Mouse (Mus musculus) liver, embryonic 11.5 days (tissue): Measurements from ENCODE around the gene Krt8. TPM values are rescaled to one million over a fixed set of nuclear protein-coding genes. Genes with fewer than 3 reads are reported as not detected.

Source experiments
- ATAC-seq: fragments of 200-750 bp; cut with Nextera tagmentation; replicated peaks from 2 replicates; pipeline ENCODE4 v1.8.0; 2017; ENCODE audit warnings: moderate number of reproducible peaks, mild to moderate bottlenecking, moderate TSS enrichment, moderate library complexity; ENCODE audit not compliant: low FRiP score
- DNase-seq: peaks from one replicate; pipeline ENCODE4 v3.0.0-alpha.2; 2017; ENCODE audit warnings: low spot score
- H3K27ac ChIP-seq: fragments of 300-500 bp; sonication (generic); 2 replicates; pipeline ENCODE4 v1.5.1; 2014; ENCODE audit warnings: mild to moderate bottlenecking, low read depth, low read length, control low read depth
- H3K27me3 ChIP-seq: fragments of 300-500 bp; sonication (generic); replicated peaks from 2 replicates; pipeline ENCODE4 v1.6.1; 2014; ENCODE audit warnings: low read length, mixed read lengths; ENCODE audit not compliant: control insufficient read depth, insufficient read depth
- H3K36me3 ChIP-seq: fragments of 300-500 bp; sonication (generic); 2 replicates; pipeline ENCODE4 v1.6.1; 2014; ENCODE audit warnings: mild to moderate bottlenecking, low read length, moderate library complexity, mixed read lengths; ENCODE audit not compliant: control insufficient read depth, insufficient read depth
- H3K4me1 ChIP-seq: fragments of 300-500 bp; sonication (generic); replicated peaks from 2 replicates; pipeline ENCODE4 v1.6.1; 2014; ENCODE audit warnings: low read length, mixed read lengths; ENCODE audit not compliant: control insufficient read depth, insufficient read depth
- H3K4me2 ChIP-seq: fragments of 300-500 bp; sonication (generic); 2 replicates; pipeline ENCODE4 v1.6.1; 2014; ENCODE audit warnings: mild to moderate bottlenecking, control low read depth, moderate library complexity
- H3K4me3 ChIP-seq: fragments of 300-500 bp; sonication (generic); 2 replicates; pipeline ENCODE4 v1.5.1; 2014; ENCODE audit warnings: low read depth, low read length, control low read depth
- H3K9ac ChIP-seq: fragments of 300-500 bp; sonication (generic); 2 replicates; pipeline ENCODE4 v1.6.1; 2014; ENCODE audit warnings: low read depth, low read length, control low read depth
- H3K9me3 ChIP-seq: fragments of 300-500 bp; sonication (generic); 2 replicates; pipeline ENCODE4 v1.6.1; 2016; ENCODE audit warnings: low read length, inconsistent platforms, mixed read lengths; ENCODE audit not compliant: control insufficient read depth
- WGBS: fragments of 180-500 bp; shearing (Covaris S2); extraction: QIAGEN DNeasy Blood & Tissue Kit; methylation state at CpG from one replicate; pipeline ENCODE4 v1.1.7; 2014; 5-methylcytosine and 5-hydroxymethylcytosine counted together
- polyA plus RNA-seq: library from polyadenylated mRNA; unstranded; fragments of >200 nt; fragmentation: Nextera tagmentation; extraction: Ambion mirVana; gene quantifications from 2 replicates; pipeline ENCODE4 v1.2.1, GENCODE M21; 2014

The Krt8 gene
- polyA plus RNA-seq, 1 experiment from 2014 or later: 103 TPM

DNA sequence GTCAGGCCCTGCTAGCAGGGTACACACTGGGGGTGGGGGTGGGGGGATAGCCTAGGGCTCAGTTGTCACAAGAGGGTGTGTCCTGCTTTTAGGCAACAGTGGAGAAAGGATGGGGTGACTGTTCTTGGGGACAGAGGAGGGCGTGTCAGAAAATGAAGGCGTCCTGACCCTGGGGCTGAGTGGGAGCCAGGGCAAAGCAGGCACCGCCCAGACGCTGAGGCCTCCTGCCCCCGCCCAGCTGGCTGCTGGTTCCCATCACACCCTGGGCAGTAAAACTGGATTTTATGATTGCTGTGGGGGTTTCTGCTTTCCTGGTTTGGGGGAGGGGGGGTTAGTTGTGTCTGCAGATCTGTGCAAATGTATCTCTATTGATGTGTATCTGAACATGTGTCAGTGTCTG is 28.3 kb downstream of the Krt8 start:
- 45% methylated on average over 5 of the region's 5 CpGs for WGBS
- no peak for DNase-seq
- no peak for ATAC-seq
- Histone ChIP-seq H3K4me2 (no peak overlapping the region), H3K36me3 (no peaks in the 10 kb centered on the region), H3K9me3 (no peaks in the 10 kb centered on the region), H3K4me3 (no peak overlapping the region), H3K27ac (peak overlapping the region; percentile 73; the same call in 1 of the 2 replicates), H3K4me1 (peaks cover 26% of the 10 kb centered on the region), H3K9ac (0 out of 2 replicates have a peak overlapping the region, but pooled peaks have one; percentile 12), H3K27me3 (no peaks in the 10 kb centered on the region; the same call in none of the 2 replicates)

DNA sequence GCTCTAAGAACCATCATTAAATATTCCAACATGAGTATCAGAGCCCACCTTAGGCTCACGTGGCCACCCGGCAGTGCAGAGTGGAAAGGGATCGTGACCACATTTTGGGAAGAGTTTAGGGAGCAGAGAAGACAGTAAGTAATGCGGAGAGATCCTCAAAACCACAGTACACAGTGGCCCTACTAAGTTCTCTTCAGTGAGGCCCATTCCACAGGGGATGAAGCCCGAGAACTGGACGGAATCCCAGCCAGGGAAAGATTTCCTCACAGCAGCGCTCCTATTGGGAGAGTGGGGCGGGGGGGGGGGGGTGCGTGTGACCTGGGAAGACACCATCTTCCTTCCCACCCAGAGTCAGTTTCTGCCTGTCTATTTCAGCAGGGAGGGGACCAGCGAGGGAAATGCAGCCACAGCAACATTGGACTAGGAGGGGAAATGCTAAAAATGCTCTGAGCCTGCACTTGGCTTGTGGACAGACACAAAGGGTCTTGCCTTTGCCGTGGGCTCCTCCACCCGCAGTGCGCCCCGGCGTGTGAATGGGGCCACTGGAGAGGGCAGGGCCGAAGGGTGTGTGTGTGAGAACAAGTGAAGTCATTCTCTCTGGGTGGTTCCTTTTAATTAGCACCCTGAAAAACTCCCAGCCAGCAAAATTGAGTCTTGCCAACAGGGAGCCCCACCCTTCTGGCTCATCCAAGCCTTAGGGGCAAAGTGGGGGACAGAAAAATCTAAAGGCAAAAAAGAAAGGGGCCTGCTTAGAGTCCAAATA is 30.0 kb downstream of the Krt8 start:
- Histone ChIP-seq H3K4me2 (no peak overlapping the region), H3K9ac (no peak overlapping the region), H3K27ac (no peak overlapping the region), H3K36me3 (no peaks in the 10 kb centered on the region), H3K27me3 (no peaks in the 10 kb centered on the region; the same call in none of the 2 replicates), H3K4me3 (no peak overlapping the region), H3K4me1 (peaks cover 26% of the 10 kb centered on the region), H3K9me3 (no peaks in the 10 kb centered on the region)
- ATAC-seq (no peak), DNase-seq (no peak)
- WGBS: 60% methylated on average over 16 of the region's 16 CpGs

- no peak overlapping the region for H3K9ac ChIP-seq
- no peak overlapping the region for H3K4me3 ChIP-seq
- DNase-seq: peak; percentile 95
- no peaks in the 10 kb centered on the region; the same call in none of the 2 replicates for H3K27me3 ChIP-seq
- no peak overlapping the region for H3K4me2 ChIP-seq
- no peaks in the 10 kb centered on the region for H3K9me3 ChIP-seq
- peak; percentile 31; the same call in 1 of the 2 replicates for ATAC-seq
- peaks cover 26% of the 10 kb centered on the region for H3K4me1 ChIP-seq
- H3K27ac ChIP-seq: no peak overlapping the region
- H3K36me3 ChIP-seq: no peaks in the 10 kb centered on the region
- 16% methylated on average over 15 of the region's 15 CpGs for WGBS
Observed at GRCm38 (mm10) chr15:101973414-101974077, 30.7 kb downstream of the Krt8 start.

- DNase-seq: no peak
- ATAC-seq: no peak
- Histone ChIP-seq H3K4me1 (no peaks in the 10 kb centered on the region), H3K4me3 (no peak overlapping the region), H3K27me3 (no peaks in the 10 kb centered on the region; the same call in none of the 2 replicates), H3K4me2 (no peak overlapping the region), H3K9me3 (no peaks in the 10 kb centered on the region), H3K9ac (no peak overlapping the region), H3K36me3 (no peaks in the 10 kb centered on the region), H3K27ac (no peak overlapping the region)
- whole genome bisulfite sequencing: 3% methylated on average over 3 of the region's 6 CpGs
Observed at GRCm38 (mm10) chr15:101970536-101970935, 33.7 kb downstream of the Krt8 start.

DNA sequence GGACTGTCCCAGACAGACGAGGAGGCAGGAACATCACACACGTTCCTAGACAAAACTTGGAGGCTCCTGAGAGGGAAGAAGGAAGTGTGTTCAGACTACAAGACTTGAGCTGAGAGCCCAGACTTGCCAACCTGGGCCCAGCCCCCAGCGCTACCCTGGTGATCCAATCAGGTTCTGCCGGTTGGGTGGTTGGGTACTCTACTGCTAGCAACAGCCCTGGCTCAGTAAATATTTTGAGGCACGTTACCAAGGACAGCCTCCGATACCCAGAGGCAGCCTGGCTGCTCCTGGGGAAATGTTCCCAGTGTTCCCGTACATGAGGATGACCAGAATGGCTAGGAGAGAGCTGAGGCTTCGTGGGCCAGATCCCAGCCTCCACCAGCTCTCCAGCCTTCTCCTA is 37.5 kb downstream of the Krt8 start:
- H3K9me3 ChIP-seq: no peaks in the 10 kb centered on the region
- H3K9ac ChIP-seq: no peak overlapping the region
- no peaks in the 10 kb centered on the region for H3K36me3 ChIP-seq
- H3K27me3 ChIP-seq: no peaks in the 10 kb centered on the region; the same call in 1 of the 2 replicates
- ATAC-seq (no peak), DNase-seq (no peak)
- no peak overlapping the region for H3K4me3 ChIP-seq
- H3K27ac ChIP-seq: no peak overlapping the region
- 77% methylated on average over 8 of the region's 8 CpGs for WGBS
- no peaks in the 10 kb centered on the region for H3K4me1 ChIP-seq
- H3K4me2 ChIP-seq: no peak overlapping the region

DNA sequence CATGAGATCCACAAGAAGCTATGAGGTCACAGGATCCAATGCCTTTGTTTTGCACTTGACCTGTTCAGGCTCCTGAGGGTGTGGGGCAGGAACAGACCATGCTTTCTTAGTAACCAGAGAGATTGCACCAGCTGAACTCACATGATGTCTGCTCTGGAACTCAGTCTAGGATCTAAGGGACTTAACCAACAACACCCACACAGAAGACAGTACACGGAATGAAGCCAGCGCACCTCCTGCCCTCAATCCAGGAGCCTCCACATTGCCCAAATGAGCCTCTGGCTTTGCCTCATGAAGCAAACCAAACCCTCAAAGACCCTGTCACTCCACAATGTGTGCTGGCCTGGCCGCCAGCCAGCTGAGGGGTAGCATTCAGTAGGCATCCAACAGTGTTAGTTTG is 45.4 kb downstream of the Krt8 start:
- Histone ChIP-seq H3K4me3 (no peak overlapping the region), H3K36me3 (no peaks in the 10 kb centered on the region), H3K27ac (no peak overlapping the region), H3K4me2 (no peak overlapping the region), H3K9me3 (no peaks in the 10 kb centered on the region), H3K27me3 (no peaks in the 10 kb centered on the region; the same call in 1 of the 2 replicates), H3K9ac (no peak overlapping the region), H3K4me1 (no peaks in the 10 kb centered on the region)
- DNase-seq (no peak), ATAC-seq (no peak)
- 79% methylated on average over 3 of the region's 3 CpGs for WGBS

DNA sequence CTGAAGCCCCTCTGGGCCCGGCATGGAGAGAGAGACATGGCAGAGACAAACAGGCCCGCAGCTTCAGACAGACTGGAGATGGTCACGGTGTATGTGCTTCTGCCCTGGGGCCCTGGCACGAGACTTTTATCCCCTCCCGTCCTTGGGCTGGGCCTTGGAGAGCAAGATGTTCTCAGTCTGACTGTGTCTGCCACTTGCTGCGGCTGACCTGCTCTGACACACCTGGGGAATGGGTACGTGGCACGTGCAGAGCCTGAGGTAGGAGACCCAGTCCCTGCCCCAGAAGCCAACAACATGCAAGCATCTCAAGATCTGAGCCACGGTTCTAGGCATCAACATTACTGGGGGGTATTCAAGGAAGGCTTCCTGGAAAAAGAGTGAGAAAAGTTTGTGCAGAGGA is 50.1 kb downstream of the Krt8 start, which contains the start of gene Krt78:
Gene Krt78 (minus strand): TSS at position 101 of the 400 bp plus-strand sequence.
- ATAC-seq: no peak
- Histone ChIP-seq H3K27ac (no peak within 1 kb of the TSS), H3K36me3 (no peaks in the 10 kb centered on the region), H3K9ac (no peak within 1 kb of the TSS), H3K4me2 (no peak within 1 kb of the TSS), H3K9me3 (no peaks in the 10 kb centered on the region), H3K4me1 (no peaks in the 10 kb centered on the region), H3K4me3 (no peak within 1 kb of the TSS), H3K27me3 (no peaks in the 10 kb centered on the region)
- 73% methylated on average over 9 of the region's 9 CpGs for WGBS
- no peak for DNase-seq

GRCm38 (mm10) chr15:101952733-101953474 is 51.4 kb downstream of the Krt8 start:
- 83% methylated on average over 7 of the region's 7 CpGs for WGBS

More at GRCm38 (mm10) chr15:101952733-101953474, 51.4 kb downstream of the Krt8 start:
- Histone ChIP-seq H3K9ac (no peak overlapping the region), H3K36me3 (no peaks in the 10 kb centered on the region), H3K4me1 (no peaks in the 10 kb centered on the region), H3K27ac (no peak overlapping the region), H3K4me2 (no peak overlapping the region), H3K27me3 (no peaks in the 10 kb centered on the region), H3K9me3 (no peaks in the 10 kb centered on the region), H3K4me3 (no peak overlapping the region)
- DNase-seq (no peak), ATAC-seq (no peak)
